Mouse (Mus musculus) hindbrain, postnatal 0 days (tissue): ENCODE measurements around the gene Fam83e. TPM values are rescaled to one million over a fixed set of nuclear protein-coding genes. Genes with fewer than 3 reads are reported as not detected.

Source experiments
- ATAC-seq: fragments of 200-750 bp; cut with Nextera tagmentation; 2 replicates; pipeline ENCODE4 v1.8.0; 2017; ENCODE audit warnings: mild to moderate bottlenecking, moderate TSS enrichment, moderate library complexity
- DNase-seq: peaks from one replicate; pipeline ENCODE4 v3.0.0-alpha.2; 2015; ENCODE audit warnings: low spot score
- H3K27ac ChIP-seq: fragments of 300-500 bp; sonication (generic); 2 replicates; pipeline ENCODE4 v1.5.1; 2014; ENCODE audit warnings: mild to moderate bottlenecking
- H3K27me3 ChIP-seq: fragments of 300-500 bp; sonication (generic); 2 replicates; pipeline ENCODE4 v1.6.1; 2014; ENCODE audit warnings: low read length, mixed read lengths; ENCODE audit not compliant: insufficient read depth
- H3K36me3 ChIP-seq: fragments of 300-500 bp; sonication (generic); 2 replicates; pipeline ENCODE4 v1.6.1; 2014; ENCODE audit warnings: low read length, mixed read lengths; ENCODE audit not compliant: insufficient read depth
- H3K4me1 ChIP-seq: fragments of 300-500 bp; sonication (generic); 2 replicates; pipeline ENCODE4 v1.6.1; 2014; ENCODE audit warnings: antibody characterized with exemption, low read length, mixed read lengths; ENCODE audit not compliant: insufficient read depth
- H3K4me2 ChIP-seq: fragments of 300-500 bp; sonication (generic); 2 replicates; pipeline ENCODE4 v1.6.1; 2014; ENCODE audit warnings: low read depth, mild to moderate bottlenecking, low read length, moderate library complexity, mixed read lengths
- H3K4me3 ChIP-seq: fragments of 300-500 bp; sonication (generic); 2 replicates; pipeline ENCODE4 v1.5.1; 2014; ENCODE audit warnings: low read length
- H3K9ac ChIP-seq: fragments of 300-500 bp; sonication (generic); replicated peaks from 2 replicates; pipeline ENCODE4 v1.6.1; 2014; ENCODE audit warnings: mild to moderate bottlenecking, low read length, moderate library complexity, mixed read lengths
- H3K9me3 ChIP-seq: fragments of 300-500 bp; sonication (generic); 2 replicates; pipeline ENCODE4 v1.6.1; 2016; ENCODE audit warnings: low read length, mixed read lengths
- CTCF ChIP-seq: IDR thresholded peaks from 2 replicates; pipeline ENCODE4 v1.5.1; 2016; ENCODE audit warnings: antibody characterized with exemption, control low read depth, low read depth
- WGBS: fragments of 180-500 bp; shearing (Covaris S2); extraction: QIAGEN DNeasy Blood & Tissue Kit; methylation state at CpG from one replicate; pipeline ENCODE4 v1.1.7; 2014; 5-methylcytosine and 5-hydroxymethylcytosine counted together
- polyA plus RNA-seq: library from polyadenylated mRNA; unstranded; fragments of >200 nt; fragmentation: Nextera tagmentation; extraction: Ambion mirVana; gene quantifications from 2 replicates; pipeline ENCODE4 v1.2.1, GENCODE M21; 2015
- total RNA-seq: library from RNA; depleted of rRNA; stranded (reverse); fragments of >200 nt; gene quantifications from 2 replicates; pipeline ENCODE4 v1.2.3, GENCODE M21; 2014

Fam83e gene
- total and polyA plus RNA-seq, 2 experiments from 2014 or later = 0.16 to 0.25 TPM

- H3K4me2 ChIP-seq = peak overlapping the region; percentile 85
- H3K27ac ChIP-seq = peak overlapping the region; percentile 93
- H3K36me3 ChIP-seq = peaks cover 32% of the 10 kb centered on the region
- H3K27me3 ChIP-seq = no peaks in the 10 kb centered on the region
- H3K9ac ChIP-seq = peak overlapping the region; percentile 94
- DNase-seq = no peak
- peaks cover 27% of the 10 kb centered on the region for H3K4me1 ChIP-seq
- peak overlapping the region; percentile 82 for H3K4me3 ChIP-seq
- WGBS = 10% methylated on average over 31 of the region's 31 CpGs
- ATAC-seq = peak; percentile 30
- no peaks in the 10 kb centered on the region for H3K9me3 ChIP-seq
- no peak for TF ChIP-seq CTCF
Measured at GRCm38 (mm10) chr7:45716952-45717917, 3.8 kb upstream of the Fam83e start.

- TF ChIP-seq CTCF = no peak; the same call in 1 of the 2 replicates
- peaks cover 27% of the 10 kb centered on the region for H3K4me1 ChIP-seq
- H3K9ac ChIP-seq = peak within 1 kb of the TSS; percentile 94
- peaks cover 25% of the 10 kb centered on the region for H3K36me3 ChIP-seq
- peak within 1 kb of the TSS; percentile 85 for H3K4me2 ChIP-seq
- DNase-seq = peak; percentile 100
- no peaks in the 10 kb centered on the region for H3K27me3 ChIP-seq
- no peaks in the 10 kb centered on the region for H3K9me3 ChIP-seq
- H3K27ac ChIP-seq = peak within 1 kb of the TSS; percentile 93
- peak within 1 kb of the TSS; percentile 82 for H3K4me3 ChIP-seq
- ATAC-seq = peak; percentile 85
- under 1% methylated on average over 41 of the region's 41 CpGs for WGBS
Measured at GRCm38 (mm10) chr7:45717918-45718297, 3.1 kb upstream of the Fam83e start, which contains the start of gene Sphk2. TSS of gene Sphk2 (minus strand) at chr7:45718002.

- Histone ChIP-seq H3K4me2 (peak overlapping the region; percentile 83), H3K27ac (peak overlapping the region; percentile 93), H3K9ac (peak overlapping the region; percentile 94), H3K27me3 (no peaks in the 10 kb centered on the region), H3K36me3 (peaks cover 21% of the 10 kb centered on the region), H3K9me3 (no peaks in the 10 kb centered on the region), H3K4me3 (peak overlapping the region; percentile 82), H3K4me1 (peaks cover 27% of the 10 kb centered on the region)
- ATAC-seq = no peak
- TF ChIP-seq CTCF = no peak
- peak; percentile 56 for DNase-seq
- 0% methylated on average over 20 of the region's 20 CpGs for WGBS
Measured at GRCm38 (mm10) chr7:45718331-45718730, 2.7 kb upstream of the Fam83e start.

GRCm38 (mm10) chr7:45719180-45719579 is 1.8 kb upstream of the Fam83e start:
- Histone ChIP-seq H3K4me2 (peak overlapping the region; percentile 83), H3K9me3 (no peaks in the 10 kb centered on the region), H3K27ac (no peak overlapping the region), H3K36me3 (peaks cover 20% of the 10 kb centered on the region), H3K4me1 (peaks cover 27% of the 10 kb centered on the region), H3K9ac (peak overlapping the region; percentile 94), H3K4me3 (peak overlapping the region; percentile 82), H3K27me3 (no peaks in the 10 kb centered on the region)
- WGBS = 85% methylated on average over 10 of the region's 10 CpGs
- no peak for TF ChIP-seq CTCF
- DNase-seq (no peak), ATAC-seq (no peak)

- ATAC-seq (no peak), DNase-seq (no peak)
- no peak overlapping the region for H3K27ac ChIP-seq
- WGBS = 86% methylated on average over 15 of the region's 16 CpGs
- H3K9ac ChIP-seq = no peak overlapping the region
- TF ChIP-seq CTCF = no peak
- no peak overlapping the region for H3K4me3 ChIP-seq
- peaks cover 26% of the 10 kb centered on the region for H3K36me3 ChIP-seq
- no peaks in the 10 kb centered on the region for H3K9me3 ChIP-seq
- peaks cover 27% of the 10 kb centered on the region for H3K4me1 ChIP-seq
- no peak overlapping the region for H3K4me2 ChIP-seq
- no peaks in the 10 kb centered on the region for H3K27me3 ChIP-seq
Measured at GRCm38 (mm10) chr7:45719738-45720412, 1.1 kb upstream of the Fam83e start.

GRCm38 (mm10) chr7:45721234-45721571 is 191 bp downstream of the Fam83e start:
- 81% methylated on average over 7 of the region's 7 CpGs for WGBS
- DNase-seq (no peak), ATAC-seq (no peak)
- H3K27me3 ChIP-seq = no peaks in the 10 kb centered on the region
- H3K4me2 ChIP-seq = no peak overlapping the region
- H3K27ac ChIP-seq = no peak overlapping the region
- H3K4me3 ChIP-seq = no peak overlapping the region
- H3K4me1 ChIP-seq = peaks cover 19% of the 10 kb centered on the region
- no peak overlapping the region for H3K9ac ChIP-seq
- no peak for TF ChIP-seq CTCF
- peaks cover 28% of the 10 kb centered on the region for H3K36me3 ChIP-seq
- H3K9me3 ChIP-seq = no peaks in the 10 kb centered on the region
